Mouse (Mus musculus): ENCODE measurements around the gene Dusp5. TPM values are rescaled to one million over a fixed set of nuclear protein-coding genes. Genes with fewer than 3 reads are reported as not detected.
"Not testable (repeated sequence)": the region's sequence is repeated elsewhere in the genome, so short reads cannot be mapped to it uniquely, and the experiment has no call there.

The Dusp5 gene
- polyA plus RNA-seq, 1 experiment, result not detected

GRCm38 (mm10) chr19:53576061-53576460 lies 47.2 kb downstream of the Dusp5 start:
- no peak for TF ChIP-seq GATA1 (IDR thresholded peaks at IDR 0.05; ENCODE audit: low read length)

- TF ChIP-seq GATA1 (IDR thresholded peaks at IDR 0.05; ENCODE audit: low read length), result no peak
Measured at GRCm38 (mm10) chr19:53577025-53577800, 48.3 kb downstream of the Dusp5 start.

- TF ChIP-seq GATA1 (IDR thresholded peaks at IDR 0.05; ENCODE audit: low read length), result no peak
Measured at GRCm38 (mm10) chr19:53578597-53579252, 49.8 kb downstream of the Dusp5 start.

GRCm38 (mm10) chr19:53588968-53589367 lies 60.1 kb downstream of the Dusp5 start, which contains the start of gene Nutf2-ps1:
Gene Nutf2-ps1, minus strand, starts transcription at chr19:53589068.
- not testable (repeated sequence) for TF ChIP-seq GATA1 (IDR thresholded peaks at IDR 0.05; ENCODE audit: low read length)

Other genes with a start within 250 kb of the Dusp5 start
- 30.5 and 34.3 TPM in 2 replicates for gene Mxi1, start 218.6 kb upstream of the Dusp5 start, polyA plus RNA-seq (2012)
- not detected in 2 replicates for gene Gm10197, start 157.3 kb upstream of the Dusp5 start, polyA plus RNA-seq (2012)
- 175 and 199 TPM in 2 replicates for gene Smndc1, start 138.5 kb upstream of the Dusp5 start, polyA plus RNA-seq (2012)
- gene Nutf2-ps1, start 60.0 kb downstream of the Dusp5 start, polyA plus RNA-seq (2012), result 167 and 201 TPM in 2 replicates
- 30.2 and 36.3 TPM in 2 replicates for gene Smc3, start 71.3 kb downstream of the Dusp5 start, polyA plus RNA-seq (2012)
- 0.28 and 0.39 TPM in 2 replicates for gene Rbm20, start 148.2 kb downstream of the Dusp5 start, polyA plus RNA-seq (2012)

Data from G1E-ER4 (cell line).